Mouse (Mus musculus) 3134 (cell line): ENCODE measurements around the gene Pgpep1.

Experiments used
- DNase-seq: peaks from one replicate; pipeline ENCODE4 v3.0.0-alpha.2; 2011; ENCODE audit warnings: low spot score; ENCODE audit not compliant: insufficient read length; ENCODE audit errors: extremely low read depth

Pgpep1 gene

DNA sequence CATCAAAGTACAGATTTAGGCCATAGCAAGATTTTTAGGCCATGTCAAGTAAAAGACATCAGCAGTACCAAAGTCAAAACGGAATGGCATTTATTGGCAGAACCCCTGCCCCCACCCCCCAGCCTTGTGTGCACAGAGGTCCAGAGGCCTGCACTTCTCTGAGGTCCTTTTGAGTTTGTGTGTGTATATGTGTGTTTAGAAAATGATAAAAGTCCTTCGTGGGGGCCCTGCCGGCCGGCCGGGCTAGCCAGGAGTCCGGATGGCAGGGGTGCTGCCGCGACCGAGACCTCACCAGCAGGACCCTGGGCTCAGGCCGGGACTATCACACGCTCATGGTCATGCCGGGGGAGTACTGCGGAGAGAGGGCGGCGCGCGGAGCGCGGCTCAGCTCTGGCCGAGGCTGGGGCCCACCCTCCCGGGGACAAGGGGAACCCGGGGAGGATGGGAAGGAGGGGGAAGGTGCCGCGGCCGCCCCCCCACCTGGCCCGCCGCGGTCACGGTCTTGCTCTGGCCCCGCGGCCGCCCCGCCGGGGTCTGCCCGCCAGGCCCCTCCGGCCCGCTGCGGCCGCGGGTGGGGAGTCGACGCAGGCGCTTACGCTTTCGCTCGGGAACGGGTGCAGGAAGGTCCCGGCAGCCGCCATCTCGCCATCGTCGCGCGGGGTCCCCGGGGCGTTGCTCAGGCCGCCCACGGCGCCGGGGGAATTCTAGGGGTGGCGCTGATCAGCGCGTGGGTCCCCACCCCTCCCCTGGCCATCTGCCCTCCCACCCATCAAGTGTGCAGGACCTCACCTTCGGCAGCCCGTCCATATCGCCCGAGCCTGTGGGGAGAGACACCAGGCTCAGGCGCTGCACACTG lies 62.5 kb downstream of the Pgpep1 start:
- DNase-seq = no peak

DNA sequence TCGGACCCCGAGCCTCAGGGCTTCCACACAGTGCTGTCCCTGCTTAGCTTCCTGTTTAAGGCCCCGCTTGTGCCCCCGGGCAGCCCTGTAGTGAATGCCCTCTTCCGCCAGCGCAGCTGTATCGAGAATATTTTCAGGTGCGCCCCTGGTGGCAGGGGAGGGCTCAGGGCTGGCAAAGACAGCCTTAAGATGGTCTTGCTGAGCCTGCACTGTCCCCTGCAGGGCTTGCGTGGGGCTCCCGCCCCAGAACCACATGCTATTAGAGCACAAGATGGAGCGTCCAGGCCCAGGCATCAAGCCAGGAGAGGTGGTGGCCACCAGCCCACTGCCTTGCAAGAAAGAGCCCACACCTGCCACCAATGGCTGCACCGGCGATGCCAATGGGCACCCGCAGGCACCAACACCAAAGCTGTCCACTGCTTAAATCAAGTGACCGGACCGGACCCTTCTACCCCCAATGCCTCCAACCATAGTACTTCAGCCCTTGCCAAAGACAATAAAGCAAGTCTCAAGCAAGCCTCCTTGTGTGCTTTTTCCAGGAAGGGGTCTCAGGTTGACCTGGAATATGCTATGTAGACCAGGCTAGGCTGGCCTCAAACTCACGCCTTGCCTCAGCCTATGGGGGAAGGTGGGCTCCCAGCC lies 63.3 kb downstream of the Pgpep1 start:
- DNase-seq = no peak
